Comparison of ENCODE assay signal across 12 mouse cellular contexts in the genomic region with DNA sequence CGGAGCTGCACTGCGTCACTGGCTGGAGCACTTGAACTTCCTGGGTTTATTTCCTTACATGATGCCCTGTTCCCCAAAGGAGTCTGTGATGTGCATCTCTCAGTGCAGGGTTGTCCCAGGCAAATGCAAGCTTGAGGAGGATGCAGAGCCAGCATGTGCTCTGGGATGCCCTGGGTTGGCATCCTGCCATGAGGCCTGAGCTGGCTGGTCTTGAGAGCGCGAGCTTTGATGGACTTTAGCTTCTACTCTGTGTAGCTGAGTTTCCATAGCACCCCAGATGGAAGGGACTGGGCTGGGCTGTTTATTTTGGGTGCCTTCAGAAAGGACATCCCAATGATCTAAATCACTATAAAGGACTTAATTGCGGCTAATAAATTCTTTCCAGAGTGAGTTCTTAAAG. TPM values are rescaled to one million over a fixed set of nuclear protein-coding genes. Genes with fewer than 3 reads are reported as not detected.
DNase-seq lines count a peak whose midpoint lies in the region; ATAC-seq and TF ChIP-seq lines count a peak whose summit lies in the region.
"Had no signal": no experiment of that assay in that cellular context is flagged by ENCODE, and none has a peak within 500 bp of the region (broad histone marks: within the 10 kb centered on the region; RNA-seq: fewer than 3 reads in every experiment).

No protein-coding gene starts in this region.

- H3K27ac ChIP-seq in hindbrain, embryonic 16.5 days (ENCODE audit: low read depth, low read length), result no peak overlapping the region
- no peak overlapping the region for H3K27ac ChIP-seq in hindbrain, embryonic 13.5 days
- H3K27ac ChIP-seq in kidney, postnatal 0 days, result no peak overlapping the region
- H3K27ac ChIP-seq: midbrain, embryonic 12.5 days; stomach, embryonic 15.5 days had no signal

- no peak for TF ChIP-seq CTCF in kidney, postnatal 0 days (IDR thresholded peaks at IDR 0.05; ENCODE audit: low read depth)

- H3K9ac ChIP-seq in hindbrain, embryonic 16.5 days (ENCODE audit: low read depth, low read length), result no peak overlapping the region
- H3K9ac ChIP-seq in hindbrain, embryonic 13.5 days, result no peak overlapping the region
- no peak overlapping the region for H3K9ac ChIP-seq in kidney, postnatal 0 days (ENCODE audit: low read depth, low read length)
- H3K9ac ChIP-seq: midbrain, embryonic 12.5 days; stomach, embryonic 15.5 days had no signal

- no peaks in the 10 kb centered on the region for H3K9me3 ChIP-seq in hindbrain, embryonic 16.5 days (ENCODE audit: control insufficient read depth, low read length)
- no peaks in the 10 kb centered on the region for H3K9me3 ChIP-seq in hindbrain, embryonic 13.5 days
- no peaks in the 10 kb centered on the region for H3K9me3 ChIP-seq in kidney, postnatal 0 days (replicated peaks; ENCODE audit: low read length)
- H3K9me3 ChIP-seq: midbrain, embryonic 12.5 days; stomach, embryonic 15.5 days had no signal

- no peaks in the 10 kb centered on the region for H3K27me3 ChIP-seq in hindbrain, embryonic 16.5 days (replicated peaks; ENCODE audit: control insufficient read depth, insufficient read depth, low read length)
- H3K27me3 ChIP-seq in hindbrain, embryonic 13.5 days, result peaks cover 20% of the 10 kb centered on the region
- no peaks in the 10 kb centered on the region for H3K27me3 ChIP-seq in kidney, postnatal 0 days (ENCODE audit: insufficient read depth, low read length)
- H3K27me3 ChIP-seq: stomach, embryonic 15.5 days had no signal

- no peak overlapping the region for H3K4me2 ChIP-seq in hindbrain, embryonic 16.5 days (ENCODE audit: low read length)
- no peak overlapping the region for H3K4me2 ChIP-seq in hindbrain, embryonic 13.5 days
- H3K4me2 ChIP-seq in kidney, postnatal 0 days (ENCODE audit: low read length), result no peak overlapping the region
- H3K4me2 ChIP-seq: midbrain, embryonic 12.5 days; stomach, embryonic 15.5 days had no signal

- DNase-seq in adrenal gland, postnatal 14 days, result peak; percentile 25
- no peak for DNase-seq in adrenal gland, adult 18-20 months (ENCODE audit: low spot score in 2 of 2)
- peak; percentile 78 for DNase-seq in 3134 (ENCODE audit: extremely low read depth, insufficient read length, low spot score)
- DNase-seq in kidney, postnatal 0 days (ENCODE audit: low spot score), result peak; percentile 51
- DNase-seq in layer of hippocampus, adult 9-11 months, result no peak
- DNase-seq in retina, embryonic 14.5 days (ENCODE audit: low spot score), result no peak
- DNase-seq: right cerebral cortex, postnatal 4 days had no signal

- H3K4me3 ChIP-seq in hindbrain, embryonic 16.5 days (ENCODE audit: low read length), result no peak overlapping the region
- H3K4me3 ChIP-seq in hindbrain, embryonic 13.5 days, result no peak overlapping the region
- H3K4me3 ChIP-seq in kidney, postnatal 0 days (replicated peaks; ENCODE audit: low read depth, low read length), result no peak overlapping the region
- H3K4me3 ChIP-seq: midbrain, embryonic 12.5 days; stomach, embryonic 15.5 days had no signal

- 58% methylated on average over 5 of the region's 5 CpGs for WGBS in hindbrain, embryonic 16.5 days
- 68% methylated on average over 5 of the region's 5 CpGs for WGBS in hindbrain, embryonic 13.5 days
- 42% methylated on average over 5 of the region's 5 CpGs for WGBS in kidney, postnatal 0 days

- peaks cover 18% of the 10 kb centered on the region for H3K4me1 ChIP-seq in hindbrain, embryonic 16.5 days (ENCODE audit: control insufficient read depth, insufficient read depth, low read depth, low read length)
- peaks cover 45% of the 10 kb centered on the region for H3K4me1 ChIP-seq in hindbrain, embryonic 13.5 days (replicated peaks)
- H3K4me1 ChIP-seq in kidney, postnatal 0 days (replicated peaks; ENCODE audit: insufficient read depth, low read length), result peaks cover 43% of the 10 kb centered on the region

- no peaks in the 10 kb centered on the region for H3K36me3 ChIP-seq in hindbrain, embryonic 16.5 days (ENCODE audit: control insufficient read depth, insufficient read depth, low read length)
- no peaks in the 10 kb centered on the region for H3K36me3 ChIP-seq in hindbrain, embryonic 13.5 days
- no peaks in the 10 kb centered on the region for H3K36me3 ChIP-seq in kidney, postnatal 0 days (ENCODE audit: insufficient read depth, low read length)
- H3K36me3 ChIP-seq: midbrain, embryonic 12.5 days; stomach, embryonic 15.5 days had no signal

- peak; percentile 43; the same call in 1 of the 2 replicates for ATAC-seq in hindbrain, embryonic 16.5 days
- no peak for ATAC-seq in hindbrain, embryonic 13.5 days (ENCODE audit: low FRiP score)
- peak; percentile 55; the same call in 1 of the 2 replicates for ATAC-seq in kidney, postnatal 0 days (replicated peaks; ENCODE audit: low FRiP score, low read depth)

RNA-seq across cellular contexts. Expression of a gene that starts 36.5 kb away (rescaled TPM):
- 1.4 and 2.0 TPM in 2 replicates for total RNA-seq in adrenal gland, postnatal 14 days (2021)
- 1 to 10 TPM in 1 of 2 experiments, under 1 TPM in 1; 0.46 to 2.1 TPM for total RNA-seq in adrenal gland, adult 18-20 months (2021)
- 3.1 and 3.7 TPM in 2 replicates for polyA plus RNA-seq in hindbrain, embryonic 16.5 days (2015; fragmentation: Nextera tagmentation; extraction: Ambion mirVana)
- polyA plus RNA-seq in hindbrain, embryonic 13.5 days (2015; fragmentation: Nextera tagmentation; extraction: Ambion mirVana), result 0.53 and 1.0 TPM in 2 replicates
- 14.8 and 16.0 TPM in 2 replicates for polyA plus RNA-seq in kidney, postnatal 0 days (2015; fragmentation: Nextera tagmentation; extraction: Ambion mirVana)
- total RNA-seq: common myeloid progenitor, adult 5-6 weeks had no signal

Comparison
In these comparisons a context has a peak if more than half of its experiments do, and no peak if none do; other contexts are left out.
1. DNase-seq: peak in adrenal gland, postnatal 14 days (single experiment), 3134 (single experiment) and kidney, postnatal 0 days (single experiment); none in adrenal gland, adult 18-20 months (0 of 2), layer of hippocampus, adult 9-11 months (single experiment) and retina, embryonic 14.5 days (single experiment).